Mouse (Mus musculus) limb, embryonic 12.5 days (tissue): ENCODE results near the gene Nfasc. TPM values are rescaled to one million over a fixed set of nuclear protein-coding genes. Genes with fewer than 3 reads are reported as not detected.

ENCODE experiments used
- ATAC-seq: fragments of 200-750 bp; cut with Nextera tagmentation; 2 replicates; pipeline ENCODE4 v1.8.0; 2017; ENCODE audit warnings: low read depth, moderate TSS enrichment; ENCODE audit not compliant: insufficient number of reproducible peaks, insufficient read depth, low FRiP score, low TSS enrichment
- H3K27ac ChIP-seq: fragments of 300-500 bp; sonication (generic); 2 replicates; pipeline ENCODE4 v1.5.1; 2016; ENCODE audit warnings: mild to moderate bottlenecking, moderate library complexity
- H3K27me3 ChIP-seq: fragments of 300-500 bp; sonication (generic); 2 replicates; pipeline ENCODE4 v1.6.1; 2016; ENCODE audit warnings: mild to moderate bottlenecking, moderate library complexity
- H3K36me3 ChIP-seq: fragments of 300-500 bp; sonication (generic); 2 replicates; pipeline ENCODE4 v1.6.1; 2016; ENCODE audit warnings: mild to moderate bottlenecking, moderate library complexity
- H3K4me1 ChIP-seq: fragments of 300-500 bp; sonication (generic); replicated peaks from 2 replicates; pipeline ENCODE4 v1.6.1; 2016
- H3K4me2 ChIP-seq: fragments of 300-500 bp; sonication (generic); 2 replicates; pipeline ENCODE4 v1.6.1; 2016; ENCODE audit warnings: mild to moderate bottlenecking, moderate library complexity
- H3K4me3 ChIP-seq: fragments of 300-500 bp; sonication (generic); replicated peaks from 2 replicates; pipeline ENCODE4 v1.5.1; 2016; ENCODE audit warnings: mild to moderate bottlenecking
- H3K9ac ChIP-seq: fragments of 300-500 bp; sonication (generic); replicated peaks from 2 replicates; pipeline ENCODE4 v1.6.1; 2016; ENCODE audit warnings: mild to moderate bottlenecking, moderate library complexity
- H3K9me3 ChIP-seq: fragments of 300-500 bp; sonication (generic); 2 replicates; pipeline ENCODE4 v1.6.1; 2016; ENCODE audit warnings: mild to moderate bottlenecking, moderate library complexity
- WGBS: fragments of 180-500 bp; shearing (Covaris S2); methylation state at CpG from one replicate; pipeline ENCODE4 v1.1.7; 2016; 5-methylcytosine and 5-hydroxymethylcytosine counted together
- polyA plus RNA-seq: library from polyadenylated mRNA; unstranded; fragments of >200 nt; fragmentation: Nextera tagmentation; extraction: Ambion mirVana; gene quantifications from 2 replicates; pipeline ENCODE4 v1.2.1, GENCODE M21; 2016

Nfasc gene
- polyA plus RNA-seq, 1 experiment from 2014 or later: 0.81 TPM

DNA sequence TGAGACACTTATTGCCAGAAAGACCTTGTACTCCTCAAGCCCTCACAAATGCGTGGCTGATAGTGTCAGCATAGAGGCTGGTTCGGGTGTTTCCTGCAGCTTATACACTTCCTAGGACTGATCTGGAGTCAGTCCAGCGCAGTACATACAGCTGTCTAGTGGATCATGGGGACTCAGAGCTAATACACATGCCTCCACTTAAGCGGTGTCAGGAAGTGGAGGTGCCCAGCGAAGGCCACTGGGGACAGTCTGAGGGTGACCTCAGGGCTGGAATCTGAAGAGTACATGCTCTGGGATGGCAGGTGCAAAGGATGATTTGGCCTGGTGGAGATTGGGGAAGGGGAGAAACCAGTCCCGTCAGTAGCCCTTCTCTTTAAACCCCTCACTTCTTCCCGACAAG is 200.9 kb downstream of the Nfasc start:
- H3K36me3 ChIP-seq: no peaks in the 10 kb centered on the region
- peaks cover 94% of the 10 kb centered on the region for H3K27me3 ChIP-seq
- H3K4me2 ChIP-seq: 0 out of 2 replicates have a peak overlapping the region, but pooled peaks have one; percentile 18
- peaks cover 27% of the 10 kb centered on the region for H3K4me1 ChIP-seq
- no peaks in the 10 kb centered on the region for H3K9me3 ChIP-seq
- H3K4me3 ChIP-seq: no peak overlapping the region
- no peak overlapping the region for H3K9ac ChIP-seq
- no peak overlapping the region for H3K27ac ChIP-seq
- ATAC-seq: no peak
- whole genome bisulfite sequencing: 49% methylated on average over 7 of the region's 7 CpGs

GRCm38 (mm10) chr1:132537736-132538135 is 203.9 kb downstream of the Nfasc start:
- no peak overlapping the region for H3K9ac ChIP-seq
- WGBS: 87% methylated on average over 5 of the region's 5 CpGs
- no peak for ATAC-seq
- H3K4me2 ChIP-seq: no peak overlapping the region
- H3K4me1 ChIP-seq: peaks cover 43% of the 10 kb centered on the region
- H3K36me3 ChIP-seq: no peaks in the 10 kb centered on the region
- no peak overlapping the region for H3K27ac ChIP-seq
- H3K27me3 ChIP-seq: peaks cover 92% of the 10 kb centered on the region
- H3K4me3 ChIP-seq: no peak overlapping the region
- H3K9me3 ChIP-seq: no peaks in the 10 kb centered on the region

GRCm38 (mm10) chr1:132536416-132536815 is 205.2 kb downstream of the Nfasc start:
- H3K4me1 ChIP-seq: peaks cover 37% of the 10 kb centered on the region
- H3K9ac ChIP-seq: no peak overlapping the region
- 83% methylated on average over 3 of the region's 3 CpGs for WGBS
- no peak overlapping the region for H3K4me3 ChIP-seq
- no peak overlapping the region for H3K27ac ChIP-seq
- no peak for ATAC-seq
- H3K9me3 ChIP-seq: no peaks in the 10 kb centered on the region
- no peaks in the 10 kb centered on the region for H3K36me3 ChIP-seq
- H3K27me3 ChIP-seq: peaks cover 90% of the 10 kb centered on the region
- no peak overlapping the region for H3K4me2 ChIP-seq

DNA sequence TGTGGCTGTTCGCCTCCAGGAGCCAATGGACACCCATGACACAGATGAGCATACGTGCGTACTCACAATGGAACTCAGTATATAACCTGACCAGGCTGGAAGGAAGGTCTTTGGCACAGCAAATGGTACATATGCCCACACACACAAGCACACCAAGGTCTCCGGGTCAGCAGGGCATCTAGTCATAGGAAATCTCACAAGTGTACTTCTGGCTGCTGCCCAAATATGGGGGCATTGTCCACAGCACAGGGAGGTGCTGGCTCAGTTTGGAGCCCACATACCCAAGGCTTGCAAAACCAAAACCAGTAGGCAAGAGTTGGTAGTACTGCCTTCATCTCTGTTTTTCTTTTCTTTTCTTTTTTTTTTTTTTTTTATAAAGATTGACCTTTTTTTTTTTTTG is 206.1 kb downstream of the Nfasc start:
- H3K9me3 ChIP-seq: no peaks in the 10 kb centered on the region
- H3K27ac ChIP-seq: no peak overlapping the region
- H3K9ac ChIP-seq: no peak overlapping the region
- H3K36me3 ChIP-seq: no peaks in the 10 kb centered on the region
- H3K4me1 ChIP-seq: peaks cover 37% of the 10 kb centered on the region
- peaks cover 81% of the 10 kb centered on the region for H3K27me3 ChIP-seq
- ATAC-seq: no peak
- 88% methylated on average over 4 of the region's 4 CpGs for WGBS
- H3K4me3 ChIP-seq: no peak overlapping the region
- no peak overlapping the region for H3K4me2 ChIP-seq

- Histone ChIP-seq H3K36me3 (no peaks in the 10 kb centered on the region), H3K4me3 (no peak overlapping the region), H3K9ac (no peak overlapping the region), H3K4me2 (peak overlapping the region; percentile 27), H3K9me3 (no peaks in the 10 kb centered on the region), H3K27ac (no peak overlapping the region), H3K27me3 (peaks cover 67% of the 10 kb centered on the region), H3K4me1 (peaks cover 43% of the 10 kb centered on the region)
- ATAC-seq: no peak
- WGBS: 2% methylated on average over 8 of the region's 8 CpGs
Measured at GRCm38 (mm10) chr1:132533840-132534239, 207.8 kb downstream of the Nfasc start.

GRCm38 (mm10) chr1:132532521-132532920 is 209.1 kb downstream of the Nfasc start:
- Histone ChIP-seq H3K9me3 (no peaks in the 10 kb centered on the region), H3K27ac (no peak overlapping the region), H3K4me1 (peaks cover 44% of the 10 kb centered on the region), H3K36me3 (no peaks in the 10 kb centered on the region), H3K27me3 (peaks cover 54% of the 10 kb centered on the region), H3K9ac (no peak overlapping the region), H3K4me3 (no peak overlapping the region), H3K4me2 (no peak overlapping the region)
- no peak for ATAC-seq
- 50% methylated on average over 9 of the region's 9 CpGs for WGBS

DNA sequence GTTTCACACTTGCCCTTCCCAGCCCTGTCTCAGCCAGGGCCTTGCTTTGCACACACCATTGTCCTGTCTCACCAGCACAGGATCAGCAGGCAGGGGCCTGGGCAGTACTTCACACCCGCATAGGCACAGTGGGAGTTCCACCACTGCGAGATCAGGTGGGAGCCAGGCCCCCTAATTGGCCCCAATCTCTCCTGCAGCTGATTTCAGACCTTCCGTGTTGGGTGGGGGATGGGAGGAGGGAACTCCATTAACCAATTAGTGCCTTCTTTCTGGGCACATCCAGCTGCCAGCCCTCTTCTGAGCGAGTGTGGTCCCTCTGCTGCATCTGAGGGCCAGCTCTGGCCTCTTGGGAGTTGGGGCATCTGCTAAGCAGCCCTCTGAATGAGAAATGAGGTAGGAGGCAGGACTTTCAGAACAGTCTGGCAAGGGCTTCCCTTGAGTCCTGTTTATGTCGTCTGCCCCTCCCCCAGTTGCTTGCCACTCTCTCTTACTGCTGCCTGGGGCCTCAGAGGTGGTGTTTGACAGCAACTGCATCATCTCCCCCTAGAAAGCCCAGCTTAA is 210.9 kb downstream of the Nfasc start:
- Histone ChIP-seq H3K27me3 (peaks cover 41% of the 10 kb centered on the region), H3K9ac (peak overlapping the region; percentile 19; the same call in 1 of the 2 replicates), H3K36me3 (no peaks in the 10 kb centered on the region), H3K4me2 (peak overlapping the region; percentile 26), H3K9me3 (no peaks in the 10 kb centered on the region), H3K4me3 (no peak overlapping the region), H3K4me1 (peaks cover 57% of the 10 kb centered on the region), H3K27ac (peak overlapping the region; percentile 56)
- 3% methylated on average over 5 of the region's 5 CpGs for WGBS
- peak; percentile 21; the same call in 1 of the 2 replicates for ATAC-seq

DNA sequence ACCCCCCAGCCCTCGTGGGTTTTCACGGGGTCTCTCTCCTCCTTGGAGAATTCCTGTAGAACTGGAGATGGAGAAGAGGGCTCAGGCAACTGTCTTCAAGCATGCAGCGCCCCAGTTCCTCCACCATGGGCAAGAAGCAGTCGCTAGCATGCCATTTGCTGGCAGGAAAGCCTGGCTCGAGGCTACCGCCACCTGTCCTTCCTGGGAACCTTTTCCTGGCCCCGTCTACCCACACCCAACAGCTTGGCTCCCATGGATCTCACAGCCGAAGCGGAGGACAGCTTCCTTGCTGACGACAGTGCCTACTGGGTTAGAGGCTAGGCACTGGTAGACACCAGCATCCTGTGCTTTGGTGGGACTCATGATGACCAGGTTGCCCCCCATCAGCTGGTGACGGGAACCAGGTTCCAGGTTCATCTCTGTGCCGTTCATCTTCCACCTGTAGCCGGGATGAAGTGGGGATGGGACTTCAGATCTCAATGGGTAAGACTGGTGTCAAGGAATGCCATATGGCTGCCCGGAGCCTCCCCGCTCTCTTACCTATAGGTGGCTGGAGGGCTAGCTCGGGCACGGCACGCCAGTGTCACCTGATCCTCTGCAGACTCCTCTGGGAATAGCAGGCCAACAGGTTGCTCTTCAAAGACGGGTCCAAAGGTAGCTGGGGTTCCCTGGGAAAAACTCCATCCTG is 212.8 kb downstream of the Nfasc start:
- Histone ChIP-seq H3K4me1 (peaks cover 46% of the 10 kb centered on the region), H3K36me3 (no peaks in the 10 kb centered on the region), H3K9me3 (no peaks in the 10 kb centered on the region), H3K27ac (no peak overlapping the region), H3K27me3 (peaks cover 31% of the 10 kb centered on the region), H3K9ac (no peak overlapping the region), H3K4me3 (no peak overlapping the region), H3K4me2 (no peak overlapping the region)
- ATAC-seq: no peak
- WGBS: 87% methylated on average over 19 of the region's 19 CpGs

- no peaks in the 10 kb centered on the region for H3K9me3 ChIP-seq
- H3K4me1 ChIP-seq: peaks cover 39% of the 10 kb centered on the region
- H3K4me2 ChIP-seq: no peak overlapping the region
- 92% methylated on average over 13 of the region's 13 CpGs for WGBS
- H3K36me3 ChIP-seq: no peaks in the 10 kb centered on the region
- H3K27ac ChIP-seq: no peak overlapping the region
- peaks cover 24% of the 10 kb centered on the region for H3K27me3 ChIP-seq
- no peak overlapping the region for H3K4me3 ChIP-seq
- no peak for ATAC-seq
- no peak overlapping the region for H3K9ac ChIP-seq
Measured at GRCm38 (mm10) chr1:132528071-132528470, 213.5 kb downstream of the Nfasc start.

DNA sequence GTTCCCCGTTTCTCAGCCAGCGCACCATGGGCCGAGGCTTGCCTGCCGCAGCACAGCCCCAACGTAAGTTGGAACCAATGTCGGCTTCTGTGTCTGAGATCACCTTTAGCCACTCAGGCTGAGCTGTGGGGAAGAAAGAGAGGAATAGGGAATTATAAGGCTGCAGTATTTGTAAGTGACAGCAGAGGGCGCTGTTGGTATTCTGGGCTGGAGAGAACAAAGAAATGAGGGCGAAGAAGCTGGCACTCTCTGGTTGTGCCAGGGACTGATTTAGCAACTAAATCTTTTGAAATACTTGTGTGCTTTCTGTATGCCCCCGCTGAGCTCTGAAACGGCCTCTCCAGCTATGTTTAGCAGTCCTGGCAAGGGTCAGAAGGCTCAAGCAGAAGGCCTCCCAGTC is 215.8 kb downstream of the Nfasc start:
- H3K4me2 ChIP-seq: no peak overlapping the region
- no peak overlapping the region for H3K4me3 ChIP-seq
- no peaks in the 10 kb centered on the region for H3K9me3 ChIP-seq
- peaks cover 29% of the 10 kb centered on the region for H3K4me1 ChIP-seq
- H3K9ac ChIP-seq: peak overlapping the region; percentile 42; the same call in 1 of the 2 replicates
- H3K27ac ChIP-seq: no peak overlapping the region
- peak; percentile 52; the same call in 1 of the 2 replicates for ATAC-seq
- peaks cover 11% of the 10 kb centered on the region for H3K27me3 ChIP-seq
- WGBS: 7% methylated on average over 10 of the region's 10 CpGs
- H3K36me3 ChIP-seq: no peaks in the 10 kb centered on the region

DNA sequence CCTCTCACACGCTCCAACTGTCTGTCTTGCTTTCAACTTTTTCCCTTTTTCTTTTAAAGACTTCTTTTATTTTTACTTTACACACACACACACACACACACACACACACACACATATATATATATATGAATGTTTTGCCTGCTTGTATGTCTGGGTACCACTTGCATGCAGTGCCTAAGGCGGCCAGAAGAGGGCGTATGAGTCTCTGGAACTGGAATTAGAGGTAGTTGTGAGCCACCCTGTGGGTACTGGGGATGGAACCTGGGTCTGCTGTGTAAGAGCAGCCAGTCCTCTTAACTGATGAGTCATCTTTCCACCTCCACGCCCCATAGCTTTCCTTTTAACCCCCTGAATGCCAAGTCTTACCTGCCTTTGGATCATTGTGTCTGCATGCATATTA is 217.7 kb downstream of the Nfasc start:
- whole genome bisulfite sequencing: 31% methylated on average over 4 of the region's 4 CpGs

More for the DNA sequence above, 217.7 kb downstream of the Nfasc start:
- Histone ChIP-seq H3K9me3 (no peaks in the 10 kb centered on the region), H3K9ac (no peak overlapping the region), H3K4me2 (no peak overlapping the region), H3K4me3 (no peak overlapping the region), H3K27ac (no peak overlapping the region), H3K27me3 (peaks cover 8% of the 10 kb centered on the region), H3K36me3 (no peaks in the 10 kb centered on the region), H3K4me1 (peaks cover 20% of the 10 kb centered on the region)
- ATAC-seq: no peak
